Mouse (Mus musculus) CH12.LX (cell line): ENCODE data around the gene Gm49321.

ENCODE experiments used
- ETS1 ChIP-seq: conservative IDR thresholded peaks from 2 replicates; pipeline ENCODE4 v1.6.1; 2012; ENCODE audit warnings: low read depth, mild to moderate bottlenecking, inconsistent platforms, low read length, improper control_type of control experiment, moderate library complexity
- GABPA ChIP-seq: IDR thresholded peaks from 2 replicates; pipeline ENCODE4 v1.6.1; 2012; ENCODE audit warnings: low read depth, low read length, improper control_type of control experiment, inconsistent platforms; ENCODE audit not compliant: insufficient replicate concordance
- POLR2A ChIP-seq: IDR thresholded peaks from 2 replicates; pipeline ENCODE4 v1.6.1; 2011; ENCODE audit warnings: low read depth, mild to moderate bottlenecking, improper control_type of control experiment, low read length

DNA sequence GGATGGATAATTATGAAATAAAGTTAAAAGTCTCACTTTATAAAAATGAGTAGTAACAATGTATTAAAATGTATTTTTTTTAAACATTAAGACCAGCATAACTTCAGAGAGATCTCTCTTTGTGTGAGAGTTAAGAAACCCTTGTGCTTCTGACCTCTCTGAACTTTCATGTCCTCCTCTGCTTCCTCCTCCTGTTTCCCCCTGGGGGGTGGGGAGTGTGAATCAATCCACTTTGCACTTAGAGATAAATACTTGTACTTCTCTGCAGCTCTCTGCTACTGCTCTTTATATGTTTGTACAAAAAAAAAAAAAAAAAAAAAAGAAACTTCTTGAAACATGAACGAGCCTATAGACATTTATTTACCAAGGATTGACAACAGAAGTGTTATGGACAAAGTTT, 47.9 kb upstream of the Gm49321 start:
- no peak for TF ChIP-seq POLR2A
- TF ChIP-seq ETS1, result no peak
- no peak for TF ChIP-seq GABPA
